Mouse (Mus musculus): ENCODE measurements at regions not wholly inside any gene's neighbourhood (a gene's known extent, or its start where the extent isn't known, plus 50 kb on each side); places are given as distances from the start of the nearest gene placed in this dataset.

- DNase-seq (ENCODE audit: low read depth, low spot score), result no peak
Measured at GRCm38 (mm10) chr12:118659240-118660120, 186.6 kb upstream of the Sp8 start.

- no peak for DNase-seq (ENCODE audit: low read depth, low spot score)
Measured at GRCm38 (mm10) chr12:118650483-118651160, 195.5 kb upstream of the Sp8 start.

GRCm38 (mm10) chr12:118649323-118649973 is 196.7 kb upstream of the Sp8 start:
- DNase-seq (ENCODE audit: low read depth, low spot score), result no peak

- DNase-seq (ENCODE audit: low read depth, low spot score), result no peak
Measured at GRCm38 (mm10) chr12:118648673-118649072, 197.5 kb upstream of the Sp8 start.

- DNase-seq (ENCODE audit: low read depth, low spot score), result no peak
Measured at GRCm38 (mm10) chr12:118647270-118648042, 198.7 kb upstream of the Sp8 start.

- no peak for DNase-seq (ENCODE audit: low read depth, low spot score)
Measured at GRCm38 (mm10) chr12:118640925-118641324, 205.2 kb upstream of the Sp8 start.

- no peak for DNase-seq (ENCODE audit: low read depth, low spot score)
Measured at GRCm38 (mm10) chr12:118637214-118637613, 208.9 kb upstream of the Sp8 start.

GRCm38 (mm10) chr12:118635456-118635855 is 210.7 kb upstream of the Sp8 start:
- no peak for DNase-seq (ENCODE audit: low read depth, low spot score)

- no peak for DNase-seq (ENCODE audit: low read depth, low spot score)
Measured at GRCm38 (mm10) chr12:118630373-118630772, 215.8 kb upstream of the Sp8 start.

GRCm38 (mm10) chr12:118621697-118622485 is 224.2 kb upstream of the Sp8 start:
- DNase-seq (ENCODE audit: low read depth, low spot score), result no peak

GRCm38 (mm10) chr12:118620847-118621636 is 225.1 kb upstream of the Sp8 start:
- no peak for DNase-seq (ENCODE audit: low read depth, low spot score)

- DNase-seq (ENCODE audit: low read depth, low spot score), result no peak
Measured at GRCm38 (mm10) chr12:118597015-118597414, 249.1 kb upstream of the Sp8 start.

- DNase-seq (ENCODE audit: low read depth, low spot score), result no peak
Measured at GRCm38 (mm10) chr12:118594781-118595574, 251.2 kb upstream of the Sp8 start.

- no peak for DNase-seq (ENCODE audit: low read depth, low spot score)
Measured at GRCm38 (mm10) chr12:118583829-118584628, 262.1 kb upstream of the Sp8 start.

GRCm38 (mm10) chr12:118569811-118570210 is 268.6 kb upstream of the Sp4 start:
- DNase-seq (ENCODE audit: low read depth, low spot score), result no peak

- no peak for DNase-seq (ENCODE audit: low read depth, low spot score)
Measured at GRCm38 (mm10) chr12:118566681-118567080, 265.4 kb upstream of the Sp4 start.

GRCm38 (mm10) chr12:118564394-118565112 is 263.3 kb upstream of the Sp4 start:
- DNase-seq (ENCODE audit: low read depth, low spot score), result no peak

GRCm38 (mm10) chr12:118562226-118562625 is 261.0 kb upstream of the Sp4 start:
- DNase-seq (ENCODE audit: low read depth, low spot score), result no peak
